Mouse (Mus musculus) fibroblast of lung, adult 2 months (primary cell): Measurements from ENCODE around the gene Eml2.

ENCODE experiments used
- DNase-seq: peaks from one replicate; pipeline ENCODE4 v3.0.0-alpha.2; 2011; ENCODE audit warnings: low read depth

Eml2 gene

GRCm38 (mm10) chr7:19163752-19164151 is 12.5 kb upstream of the Eml2 start:
- no peak for DNase-seq

GRCm38 (mm10) chr7:19164189-19164588 is 12.0 kb upstream of the Eml2 start:
- no peak for DNase-seq

- no peak for DNase-seq
Measured at GRCm38 (mm10) chr7:19164978-19165377, 11.2 kb upstream of the Eml2 start.

- DNase-seq = no peak
Measured at GRCm38 (mm10) chr7:19165656-19166423, 10.4 kb upstream of the Eml2 start, which contains the start of gene Gipr. Gene Gipr, minus strand, starts transcription at chr7:19166127.

- no peak for DNase-seq
Measured at GRCm38 (mm10) chr7:19166990-19167389, 9.2 kb upstream of the Eml2 start.

GRCm38 (mm10) chr7:19169506-19169905 is 6.7 kb upstream of the Eml2 start:
- no peak for DNase-seq

GRCm38 (mm10) chr7:19170142-19170541 is 6.1 kb upstream of the Eml2 start:
- DNase-seq = no peak

DNA sequence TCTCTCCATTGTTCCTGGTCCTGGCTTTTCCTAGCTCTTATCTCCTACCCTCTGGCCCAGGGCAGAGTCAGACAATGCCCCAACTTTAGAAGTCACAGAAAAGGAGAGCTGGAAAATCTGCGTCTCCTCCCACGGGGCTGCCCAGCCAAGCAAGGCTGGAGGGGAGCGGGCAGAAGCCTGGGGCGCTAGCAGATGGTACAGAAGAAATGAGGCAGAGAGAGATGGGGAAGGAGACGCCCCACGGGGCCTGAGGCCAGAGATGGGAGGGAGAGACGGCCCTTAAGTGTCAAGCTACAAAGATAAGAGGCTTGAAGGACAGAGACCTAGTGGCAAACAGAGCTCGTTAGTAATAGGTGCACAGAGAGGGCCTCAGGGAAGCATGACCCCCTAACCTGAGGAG is 4.4 kb upstream of the Eml2 start:
- no peak for DNase-seq

GRCm38 (mm10) chr7:19172874-19173273 is 3.3 kb upstream of the Eml2 start:
- no peak for DNase-seq

- no peak for DNase-seq
Measured at GRCm38 (mm10) chr7:19176516-19176947, 311 bp downstream of the Eml2 start.

GRCm38 (mm10) chr7:19177216-19177615 is 995 bp downstream of the Eml2 start:
- DNase-seq = no peak

GRCm38 (mm10) chr7:19178035-19178434 is 1.8 kb downstream of the Eml2 start:
- no peak for DNase-seq

DNA sequence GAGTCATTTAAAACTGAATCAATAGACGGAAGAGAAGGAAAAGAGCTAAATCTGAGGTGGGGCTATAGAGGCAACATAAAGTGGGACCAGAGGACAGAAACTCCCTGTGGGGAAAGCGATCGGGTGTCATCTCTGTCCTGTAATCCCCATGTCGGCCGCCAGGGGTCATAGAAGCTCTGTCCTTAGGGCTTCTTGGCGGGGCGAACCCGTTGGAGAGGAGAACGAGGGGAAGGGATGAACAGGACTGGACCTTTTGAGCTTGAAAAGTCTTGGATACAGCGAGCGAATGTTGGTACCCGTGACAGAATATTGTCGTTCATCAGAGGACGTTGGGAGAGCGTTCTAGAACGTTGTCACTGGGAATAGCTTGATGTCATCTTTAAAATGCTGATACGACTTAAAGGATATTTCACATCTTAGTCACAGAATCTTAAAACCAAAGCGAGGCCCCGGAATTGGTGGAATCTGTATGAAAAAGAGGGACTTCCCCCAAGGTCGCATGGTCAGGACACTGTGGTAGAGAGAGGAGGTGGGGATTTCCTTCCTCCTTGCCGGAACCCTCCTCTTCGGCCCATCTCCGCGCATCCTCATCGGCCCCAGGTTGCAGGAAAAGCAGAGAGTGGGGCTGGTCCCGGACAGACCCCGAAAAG is 2.3 kb downstream of the Eml2 start:
- DNase-seq = no peak

- DNase-seq = no peak
Measured at GRCm38 (mm10) chr7:19179173-19179572, 3.0 kb downstream of the Eml2 start.

- DNase-seq = no peak
Measured at GRCm38 (mm10) chr7:19179936-19180335, 3.7 kb downstream of the Eml2 start.

- no peak for DNase-seq
Measured at GRCm38 (mm10) chr7:19180862-19181429, 4.7 kb downstream of the Eml2 start.

DNA sequence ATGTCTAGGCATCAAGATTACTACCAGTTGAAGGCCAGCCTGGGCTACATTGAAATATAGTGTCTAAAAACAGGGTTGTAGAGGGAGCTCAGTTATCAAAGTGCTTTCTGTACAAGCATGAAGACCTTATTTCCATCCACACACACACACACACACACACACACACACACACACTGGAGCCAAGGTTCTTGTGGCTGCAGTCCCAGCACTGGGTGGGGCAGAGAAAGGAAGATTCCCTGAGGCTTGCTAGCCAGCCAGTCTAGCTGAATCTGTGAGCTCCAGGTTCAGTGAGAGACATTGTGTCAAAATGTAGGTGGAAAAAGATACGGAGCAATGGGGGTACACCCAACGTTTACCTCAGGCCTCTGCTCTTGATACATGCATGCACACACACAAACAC is 8.0 kb downstream of the Eml2 start:
- DNase-seq = no peak

DNA sequence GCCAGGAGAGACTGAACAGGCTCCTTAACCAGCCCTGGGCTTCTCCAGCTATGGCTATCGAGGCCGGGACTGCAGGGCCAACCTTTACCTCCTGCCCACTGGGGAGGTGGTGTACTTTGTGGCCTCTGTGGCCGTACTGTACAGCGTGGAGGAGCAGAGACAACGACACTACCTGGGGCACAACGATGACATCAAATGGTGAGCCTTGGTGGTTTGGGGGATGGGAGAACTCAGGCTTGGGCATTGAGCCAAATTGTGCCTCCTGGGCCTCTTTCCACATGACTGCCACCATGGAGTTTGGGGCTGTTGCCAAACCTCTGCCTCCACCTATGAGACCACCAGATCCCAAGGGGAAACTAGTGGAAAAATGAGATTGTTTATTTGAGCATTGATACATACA is 8.5 kb downstream of the Eml2 start:
- no peak for DNase-seq

DNA sequence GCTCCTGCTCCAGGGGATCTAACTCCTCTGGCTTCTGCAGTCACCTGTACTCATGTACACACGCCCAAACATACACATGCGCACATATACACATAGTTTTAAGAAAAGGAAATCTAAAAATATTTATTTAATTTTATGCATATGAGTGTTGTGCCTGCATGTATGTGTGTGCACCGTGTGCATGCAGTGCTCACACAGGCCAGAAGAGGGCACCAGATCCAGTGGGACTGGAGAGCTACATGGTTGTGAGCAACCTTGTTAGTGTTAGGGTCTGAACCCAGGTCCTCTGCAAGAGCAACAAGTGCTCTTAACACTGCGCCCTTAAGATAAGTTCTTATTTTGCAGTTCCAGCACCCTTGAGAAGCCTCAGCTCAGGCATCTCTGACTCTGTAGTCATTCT is 18.5 kb downstream of the Eml2 start:
- DNase-seq = no peak

DNA sequence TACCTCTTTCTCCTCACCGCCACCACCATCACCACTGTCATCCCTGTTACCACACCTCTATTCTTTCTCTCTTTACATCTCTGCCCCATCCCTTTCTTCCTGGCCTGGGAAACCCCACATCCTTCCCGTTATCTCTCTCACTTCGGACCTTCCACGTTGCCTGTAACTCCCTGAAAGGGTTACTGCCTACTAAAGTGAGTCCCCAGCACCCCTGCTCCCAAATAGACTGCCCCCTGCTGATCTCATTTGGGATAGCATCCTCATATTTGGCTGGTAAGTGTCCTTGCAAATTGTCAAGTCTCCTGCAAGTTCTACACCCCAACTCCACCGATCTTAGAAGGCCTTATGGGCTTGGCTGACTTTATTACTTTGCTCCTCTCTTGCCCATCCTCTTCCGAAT is 20.5 kb downstream of the Eml2 start:
- DNase-seq = peak; percentile 17

GRCm38 (mm10) chr7:19197985-19198384 is 21.8 kb downstream of the Eml2 start:
- DNase-seq = no peak

- no peak for DNase-seq
Measured at GRCm38 (mm10) chr7:19201660-19202059, 25.4 kb downstream of the Eml2 start.
